In genomic region chr1:195098004-195098403, GRCm38 (mm10) we compare ENCODE assay signal across 24 mouse cellular contexts.
"Had no signal": no experiment of that assay in that cellular context is flagged by ENCODE, and none has a peak within 500 bp of the region (broad histone marks: within the 10 kb centered on the region; RNA-seq: fewer than 3 reads in every experiment).

No protein-coding gene starts in this region.

- DNase-seq: gastrocnemius, adult 2 months; gastrocnemius, postnatal 10 days; gastrocnemius, postnatal 25 days; heart, adult 18-20 months; heart, postnatal 14 days; heart, postnatal 36 days; kidney, adult 18-20 months; kidney, adult 8-10 months; kidney, postnatal 10 days; kidney, postnatal 25 days; kidney, postnatal 4 days; left cerebral cortex, postnatal 4 days had no signal

- H3K27me3 ChIP-seq: heart, embryonic 13.5 days; heart, embryonic 15.5 days; hindbrain, embryonic 13.5 days; hindbrain, embryonic 15.5 days; limb, embryonic 13.5 days; limb, embryonic 15.5 days; liver, embryonic 12.5 days; liver, embryonic 15.5 days had no signal

- H3K4me2 ChIP-seq: heart, embryonic 13.5 days; heart, embryonic 15.5 days; hindbrain, embryonic 13.5 days; hindbrain, embryonic 15.5 days; limb, embryonic 13.5 days; limb, embryonic 15.5 days; liver, embryonic 12.5 days; liver, embryonic 15.5 days had no signal

- H3K4me3 ChIP-seq: gastrocnemius, adult 2 months; heart, embryonic 10.5 days; heart, embryonic 13.5 days; heart, embryonic 15.5 days; hindbrain, embryonic 13.5 days; hindbrain, embryonic 15.5 days; layer of hippocampus, adult 2 months; left cerebral cortex, adult 2 months; limb, embryonic 13.5 days; limb, embryonic 15.5 days; liver, embryonic 12.5 days; liver, embryonic 15.5 days had no signal

- H3K4me1 ChIP-seq: heart, embryonic 15.5 days; hindbrain, embryonic 13.5 days; hindbrain, embryonic 15.5 days; limb, embryonic 13.5 days; limb, embryonic 15.5 days had no signal

- H3K9me3 ChIP-seq: heart, embryonic 10.5 days; heart, embryonic 13.5 days; heart, embryonic 15.5 days; hindbrain, embryonic 13.5 days; hindbrain, embryonic 15.5 days; limb, embryonic 13.5 days; limb, embryonic 15.5 days; liver, embryonic 12.5 days; liver, embryonic 15.5 days had no signal

- H3K27ac ChIP-seq: gastrocnemius, adult 2 months; heart, embryonic 10.5 days; heart, embryonic 13.5 days; heart, embryonic 15.5 days; hindbrain, embryonic 13.5 days; hindbrain, embryonic 15.5 days; hindbrain, postnatal 0 days; layer of hippocampus, adult 2 months; left cerebral cortex, adult 2 months; limb, embryonic 13.5 days; limb, embryonic 15.5 days; liver, embryonic 15.5 days had no signal

- ATAC-seq: hindbrain, postnatal 0 days; liver, embryonic 12.5 days had no signal

- H3K9ac ChIP-seq: heart, embryonic 13.5 days; heart, embryonic 15.5 days; hindbrain, embryonic 13.5 days; hindbrain, embryonic 15.5 days; limb, embryonic 13.5 days; limb, embryonic 15.5 days; liver, embryonic 12.5 days; liver, embryonic 15.5 days had no signal
